Mouse (Mus musculus): ENCODE results near the gene Skap1.

DNA sequence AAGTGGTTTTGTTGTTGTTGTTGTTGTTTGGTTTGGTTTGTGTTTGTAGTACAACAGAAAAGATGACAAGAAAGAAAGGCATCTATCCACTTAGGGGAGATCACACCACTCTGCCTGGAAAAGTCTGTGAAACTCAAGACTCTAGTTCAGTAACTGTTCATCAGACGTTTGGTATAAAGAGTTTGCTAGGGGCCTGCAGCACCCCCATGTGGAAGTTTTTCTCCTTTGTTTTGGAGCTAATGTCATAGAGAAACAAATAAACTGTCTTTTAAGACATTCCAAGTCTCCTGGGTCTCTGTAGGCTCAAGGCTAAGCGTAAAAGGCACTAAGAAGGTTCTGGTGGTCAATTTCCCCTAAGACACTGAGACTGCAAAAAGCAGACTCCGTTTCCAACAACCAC is 311.7 kb downstream of the Skap1 start:
- TF ChIP-seq CTCF (IDR thresholded peaks at IDR 0.05; ENCODE audit: low read depth) (peak; percentile 33; the same call in 1 of the 2 replicates), EP300 (IDR thresholded peaks at IDR 0.05; ENCODE audit: low read depth) (no peak)

Data from liver, postnatal 0 days (tissue).